Mouse (Mus musculus) intestine, embryonic 15.5 days (tissue): ENCODE results near the gene Zfp879. TPM values are rescaled to one million over a fixed set of nuclear protein-coding genes. Genes with fewer than 3 reads are reported as not detected.

Experiments used
- ATAC-seq: fragments of 200-750 bp; cut with Nextera tagmentation; 2 replicates; pipeline ENCODE4 v1.8.0; 2017; ENCODE audit warnings: moderate TSS enrichment, moderate library complexity
- H3K27ac ChIP-seq: fragments of 300-500 bp; sonication (generic); 2 replicates; pipeline ENCODE4 v1.5.1; 2015; ENCODE audit warnings: mild to moderate bottlenecking, inconsistent platforms
- H3K27me3 ChIP-seq: fragments of 300-500 bp; sonication (generic); replicated peaks from 2 replicates; pipeline ENCODE4 v1.6.1; 2015; ENCODE audit warnings: inconsistent platforms
- H3K36me3 ChIP-seq: fragments of 300-500 bp; sonication (generic); 2 replicates; pipeline ENCODE4 v1.6.1; 2015; ENCODE audit warnings: inconsistent platforms
- H3K4me1 ChIP-seq: fragments of 300-500 bp; sonication (generic); replicated peaks from 2 replicates; pipeline ENCODE4 v1.6.1; 2015; ENCODE audit warnings: inconsistent platforms
- H3K4me2 ChIP-seq: fragments of 300-500 bp; sonication (generic); replicated peaks from 2 replicates; pipeline ENCODE4 v1.6.1; 2015; ENCODE audit warnings: mild to moderate bottlenecking, inconsistent platforms
- H3K4me3 ChIP-seq: fragments of 300-500 bp; sonication (generic); replicated peaks from 2 replicates; pipeline ENCODE4 v1.5.1; 2015; ENCODE audit warnings: inconsistent platforms
- H3K9ac ChIP-seq: fragments of 300-500 bp; sonication (generic); 2 replicates; pipeline ENCODE4 v1.6.1; 2015; ENCODE audit warnings: inconsistent platforms
- H3K9me3 ChIP-seq: fragments of 300-500 bp; sonication (generic); 2 replicates; pipeline ENCODE4 v1.6.1; 2016; ENCODE audit warnings: inconsistent platforms
- WGBS: fragments of 180-500 bp; shearing (Covaris S2); methylation state at CpG from one replicate; pipeline ENCODE4 v1.1.7; 2015; 5-methylcytosine and 5-hydroxymethylcytosine counted together
- polyA plus RNA-seq: library from polyadenylated mRNA; unstranded; fragments of >200 nt; fragmentation: Nextera tagmentation; extraction: Ambion mirVana; gene quantifications from 2 replicates; pipeline ENCODE4 v1.2.1, GENCODE M21; 2015

Gene Zfp879
- polyA plus RNA-seq, 1 experiment from 2014 or later = 0.44 TPM

GRCm38 (mm10) chr11:50845951-50846350 lies 4.6 kb upstream of the Zfp879 start:
- Histone ChIP-seq H3K36me3 (no peaks in the 10 kb centered on the region), H3K9me3 (no peaks in the 10 kb centered on the region), H3K4me2 (no peak overlapping the region), H3K4me1 (peaks cover 7% of the 10 kb centered on the region), H3K27ac (no peak overlapping the region), H3K4me3 (no peak overlapping the region), H3K9ac (no peak overlapping the region), H3K27me3 (peaks cover 37% of the 10 kb centered on the region)
- ATAC-seq = no peak
- WGBS = 85% methylated on average over 3 of the region's 3 CpGs

GRCm38 (mm10) chr11:50835727-50836126 lies 5.6 kb downstream of the Zfp879 start:
- Histone ChIP-seq H3K27me3 (no peaks in the 10 kb centered on the region), H3K4me1 (no peaks in the 10 kb centered on the region; the same call in 1 of the 2 replicates), H3K4me2 (no peak overlapping the region), H3K27ac (no peak overlapping the region), H3K9me3 (0 out of 2 replicates have a peak, but pooled peaks cover 3% of the 10 kb centered on the region), H3K4me3 (no peak overlapping the region), H3K36me3 (peaks cover 5% of the 10 kb centered on the region; the same call in 1 of the 2 replicates), H3K9ac (no peak overlapping the region)
- WGBS = 86% methylated on average over 4 of the region's 4 CpGs
- ATAC-seq = no peak

GRCm38 (mm10) chr11:50827010-50827953 lies 14.1 kb downstream of the Zfp879 start, which contains the start of gene Zfp354c:
Gene Zfp354c (minus strand): TSS chr11:50827724.
- peak; percentile 98 for ATAC-seq
- Histone ChIP-seq H3K36me3 (peaks cover 5% of the 10 kb centered on the region; the same call in 1 of the 2 replicates), H3K4me3 (peak within 1 kb of the TSS; percentile 92), H3K4me2 (peak within 1 kb of the TSS; percentile 62), H3K4me1 (0 out of 2 replicates have a peak, but pooled peaks cover 5% of the 10 kb centered on the region), H3K27me3 (no peaks in the 10 kb centered on the region), H3K27ac (0 out of 2 replicates have a peak within 1 kb of the TSS, but pooled peaks have one; percentile 32), H3K9ac (peak within 1 kb of the TSS; percentile 91), H3K9me3 (no peaks in the 10 kb centered on the region; the same call in 1 of the 2 replicates)
- WGBS = under 1% methylated on average over 45 of the region's 45 CpGs

- Histone ChIP-seq H3K9me3 (no peaks in the 10 kb centered on the region; the same call in 1 of the 2 replicates), H3K9ac (no peak overlapping the region), H3K27ac (no peak overlapping the region), H3K36me3 (peaks cover 5% of the 10 kb centered on the region; the same call in 1 of the 2 replicates), H3K4me1 (0 out of 2 replicates have a peak, but pooled peaks cover 5% of the 10 kb centered on the region), H3K4me2 (peak overlapping the region; percentile 62), H3K4me3 (peak overlapping the region; percentile 92; the same call in 1 of the 2 replicates), H3K27me3 (no peaks in the 10 kb centered on the region)
- ATAC-seq = no peak
- WGBS = 51% methylated on average over 2 of the region's 2 CpGs
These were observed 15.1 kb downstream of the Zfp879 start for GRCm38 (mm10) chr11:50826214-50826613.

- WGBS = 98% methylated on average over 4 of the region's 4 CpGs
- Histone ChIP-seq H3K27ac (no peak overlapping the region), H3K4me2 (no peak overlapping the region), H3K4me1 (no peaks in the 10 kb centered on the region), H3K9ac (no peak overlapping the region), H3K27me3 (no peaks in the 10 kb centered on the region), H3K4me3 (no peak overlapping the region), H3K36me3 (peaks cover 46% of the 10 kb centered on the region), H3K9me3 (peaks cover 7% of the 10 kb centered on the region)
- ATAC-seq = no peak
These were observed 27.1 kb downstream of the Zfp879 start for GRCm38 (mm10) chr11:50814233-50814632.

- no peak overlapping the region for H3K4me3 ChIP-seq
- ATAC-seq = no peak
- H3K9me3 ChIP-seq = no peaks in the 10 kb centered on the region
- no peaks in the 10 kb centered on the region for H3K36me3 ChIP-seq
- H3K4me1 ChIP-seq = no peaks in the 10 kb centered on the region
- no peaks in the 10 kb centered on the region for H3K27me3 ChIP-seq
- H3K27ac ChIP-seq = no peak overlapping the region
- no peak overlapping the region for H3K4me2 ChIP-seq
- H3K9ac ChIP-seq = no peak overlapping the region
These were observed 42.5 kb downstream of the Zfp879 start for GRCm38 (mm10) chr11:50798836-50799235.

- no peaks in the 10 kb centered on the region for H3K27me3 ChIP-seq
- H3K9me3 ChIP-seq = no peaks in the 10 kb centered on the region
- no peak overlapping the region for H3K9ac ChIP-seq
- no peak for ATAC-seq
- no peaks in the 10 kb centered on the region for H3K36me3 ChIP-seq
- H3K4me3 ChIP-seq = no peak overlapping the region
- H3K4me2 ChIP-seq = no peak overlapping the region
- 67% methylated on average over 11 of the region's 11 CpGs for WGBS
- H3K4me1 ChIP-seq = no peaks in the 10 kb centered on the region
- no peak overlapping the region for H3K27ac ChIP-seq
These were observed 43.7 kb downstream of the Zfp879 start for GRCm38 (mm10) chr11:50797674-50798073.

Other genes with a start within 250 kb of the Zfp879 start
- gene Adamts2, start 239.5 kb downstream of the Zfp879 start, polyA plus RNA-seq = 8.5 and 9.0 TPM in 2 replicates
- gene Zfp354c, start 13.8 kb downstream of the Zfp879 start, polyA plus RNA-seq = 15.0 and 16.3 TPM in 2 replicates
- 0.06 TPM in 1 of 2 replicates, not detected in the other for gene Grm6, start 9.1 kb upstream of the Zfp879 start, polyA plus RNA-seq
- gene Zfp454, start 46.1 kb upstream of the Zfp879 start, polyA plus RNA-seq = 5.1 and 5.2 TPM in 2 replicates
- gene Zfp2, start 74.6 kb upstream of the Zfp879 start, polyA plus RNA-seq = 9.1 and 9.8 TPM in 2 replicates
- gene Zfp354b, start 90.1 kb upstream of the Zfp879 start, polyA plus RNA-seq = 0.71 and 1.2 TPM in 2 replicates
- gene 4933414I15Rik, start 102.2 kb upstream of the Zfp879 start, polyA plus RNA-seq = not detected in 2 replicates
- not detected in 2 replicates for gene Prop1, start 112.2 kb upstream of the Zfp879 start, polyA plus RNA-seq
- gene Olfr1378, start 125.0 kb upstream of the Zfp879 start, polyA plus RNA-seq = not detected in 2 replicates
- not detected in 2 replicates for gene Olfr1377, start 140.4 kb upstream of the Zfp879 start, polyA plus RNA-seq
- not detected in 2 replicates for gene Olfr51, start 162.0 kb upstream of the Zfp879 start, polyA plus RNA-seq
- gene Olfr54, start 172.7 kb upstream of the Zfp879 start, polyA plus RNA-seq = not detected in 2 replicates
- not detected in 2 replicates for gene Olfr1375, start 206.6 kb upstream of the Zfp879 start, polyA plus RNA-seq
- 6.7 and 7.4 TPM in 2 replicates for gene Zfp354a, start 217.7 kb upstream of the Zfp879 start, polyA plus RNA-seq